Mouse (Mus musculus) heart, adult 9 months (tissue): ENCODE data around the gene Zfp692.
"Not testable (repeated sequence)": the region's sequence is repeated elsewhere in the genome, so short reads cannot be mapped to it uniquely, and the experiment has no call there.

Source experiments
- DNase-seq, 2 experiments: peaks; one replicate each; pipeline ENCODE4 v3.0.0; 2022; ENCODE audit warnings: low spot score in 2 of 2

The Zfp692 gene

DNA sequence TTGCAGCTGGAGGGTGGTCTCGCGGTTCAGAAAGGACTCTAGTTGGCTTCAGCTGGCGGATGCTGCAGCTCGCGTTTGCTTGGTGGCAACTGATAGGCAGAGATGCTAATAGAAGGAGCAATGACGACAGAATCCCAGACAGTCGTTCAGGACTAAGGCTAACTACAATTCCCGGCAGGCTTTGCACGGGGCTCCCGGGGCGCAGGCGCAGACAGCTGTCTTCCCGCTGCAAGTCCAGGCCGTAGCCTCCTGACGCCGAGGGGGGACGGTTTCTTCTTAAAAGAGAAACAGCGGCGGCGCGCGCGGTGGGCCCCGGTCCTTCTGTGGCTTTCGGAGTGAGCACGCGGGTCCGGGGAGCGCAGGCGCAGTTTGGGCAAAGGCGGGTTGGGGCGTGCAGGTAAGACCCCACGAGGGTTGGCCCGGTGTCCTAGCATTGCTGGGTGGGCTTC lies at the start of gene Zfp692:
TSS of gene Zfp692 (plus strand) at position 210 of the 449 bp plus-strand sequence.
- peak; percentile 93 to 94 for DNase-seq

- no peak for DNase-seq
These were observed 49.1 kb upstream of the Zfp692 start for GRCm38 (mm10) chr11:58257816-58258215.

DNA sequence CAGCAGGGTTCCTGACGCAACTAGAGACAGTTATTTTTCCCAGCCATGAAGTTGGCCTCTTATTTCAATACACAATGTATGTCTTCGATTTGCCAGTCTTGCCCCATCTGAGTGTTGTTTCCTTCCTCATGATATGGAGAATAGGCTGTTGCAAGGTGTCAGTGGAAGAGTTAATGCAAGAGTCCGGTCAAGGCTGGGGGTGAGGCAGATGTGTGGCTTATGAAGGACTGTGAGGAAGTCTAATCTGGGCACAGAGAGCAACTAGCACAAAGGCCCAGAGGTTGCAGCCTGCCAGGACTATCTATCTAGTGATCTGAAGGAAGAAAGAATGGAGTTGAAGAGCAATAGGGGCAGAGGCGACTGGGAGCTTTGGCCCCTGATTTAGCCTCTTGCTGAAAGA lies 46.7 kb upstream of the Zfp692 start:
- DNase-seq: no peak

GRCm38 (mm10) chr11:58261826-58262225 lies 45.0 kb upstream of the Zfp692 start:
- DNase-seq: no peak

DNA sequence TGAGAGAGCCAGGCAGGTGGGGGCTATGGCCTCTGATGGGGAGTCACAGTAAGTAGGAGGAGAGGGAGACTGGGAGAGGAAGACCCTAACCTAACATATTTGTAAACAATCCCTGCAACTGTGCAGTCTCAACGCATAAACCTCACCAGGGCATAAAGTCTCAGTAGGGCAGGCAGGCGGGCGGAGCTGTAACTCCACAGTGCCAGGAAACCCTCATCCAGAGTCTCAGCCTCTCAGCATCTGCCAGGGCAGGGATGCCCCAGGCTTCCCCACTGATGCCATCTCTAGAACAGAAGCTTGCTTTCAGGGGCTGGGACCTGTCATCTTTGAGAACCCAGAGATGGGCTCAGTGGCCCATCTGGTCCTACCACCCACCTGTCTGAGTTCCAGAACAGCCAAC lies 44.5 kb upstream of the Zfp692 start:
- DNase-seq: no peak

- DNase-seq: no peak
These were observed 43.4 kb upstream of the Zfp692 start for GRCm38 (mm10) chr11:58263516-58263915.

GRCm38 (mm10) chr11:58264546-58264945 lies 42.3 kb upstream of the Zfp692 start:
- no peak for DNase-seq

DNA sequence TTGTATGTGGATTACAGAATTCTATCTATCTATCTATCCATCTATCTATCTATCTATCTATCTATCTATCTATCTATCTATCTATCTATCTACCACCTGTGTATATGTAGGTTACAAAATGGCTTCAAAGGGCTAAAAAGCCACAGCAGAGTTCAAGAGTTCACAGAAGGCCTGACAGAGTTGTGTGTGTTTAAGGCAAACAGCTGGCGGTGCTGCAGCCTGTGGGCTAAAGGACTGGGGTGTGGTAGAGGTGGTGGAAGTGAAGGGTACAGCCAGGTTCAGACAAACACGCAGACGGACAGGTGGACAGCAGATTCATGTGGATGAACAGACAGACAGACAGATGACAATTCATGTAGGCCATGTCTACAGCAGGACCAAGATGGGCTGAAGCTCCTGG lies 38.6 kb upstream of the Zfp692 start:
- no peak for DNase-seq

DNA sequence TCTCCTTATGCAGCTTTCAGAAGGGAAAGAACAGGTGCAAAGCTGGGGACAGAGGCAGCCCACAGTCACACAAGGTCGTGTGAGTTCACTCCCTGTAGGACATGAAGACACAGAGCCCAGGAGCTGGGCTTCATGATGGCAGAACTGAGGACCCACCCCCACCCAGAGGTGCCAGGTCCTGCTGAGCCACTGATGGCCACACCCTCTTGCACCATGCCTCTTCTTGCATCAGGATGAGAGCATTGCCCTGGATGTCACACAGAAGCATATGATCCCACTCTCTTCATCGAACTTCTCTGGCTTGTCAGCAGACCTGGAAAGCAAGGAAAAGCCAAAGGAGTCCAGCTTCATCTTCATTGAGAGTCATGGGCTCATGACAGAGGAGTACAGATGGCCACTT lies 32.3 kb upstream of the Zfp692 start, which contains the start of gene 4930438A08Rik:
TSS of gene 4930438A08Rik (plus strand) at position 228 of the 400 bp plus-strand sequence.
- no peak for DNase-seq

GRCm38 (mm10) chr11:58275756-58276155 lies 31.1 kb upstream of the Zfp692 start:
- DNase-seq: no peak

- DNase-seq: no peak
These were observed 24.8 kb upstream of the Zfp692 start for GRCm38 (mm10) chr11:58281970-58282496.

DNA sequence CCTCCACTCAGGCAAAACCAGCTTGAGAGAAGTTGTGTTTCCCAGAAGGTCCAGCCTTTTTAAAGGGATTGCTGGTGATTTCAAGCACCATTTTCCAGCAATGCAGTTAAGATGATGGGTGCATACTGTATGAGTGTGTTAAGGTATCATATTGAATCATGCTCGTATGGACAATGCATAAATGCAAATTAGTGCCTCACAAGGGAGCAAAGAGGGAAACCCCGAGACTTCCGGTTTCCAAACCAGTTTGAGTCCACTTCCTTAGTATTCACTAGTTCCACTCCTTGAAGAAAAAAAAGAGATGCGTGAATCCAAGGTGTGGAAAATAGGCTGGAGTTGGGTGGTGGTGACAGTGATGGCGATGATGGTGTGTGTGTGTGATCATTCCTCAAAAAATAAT lies 24.4 kb upstream of the Zfp692 start:
- no peak for DNase-seq

GRCm38 (mm10) chr11:58289992-58290682 lies 16.7 kb upstream of the Zfp692 start:
- no peak for DNase-seq

DNA sequence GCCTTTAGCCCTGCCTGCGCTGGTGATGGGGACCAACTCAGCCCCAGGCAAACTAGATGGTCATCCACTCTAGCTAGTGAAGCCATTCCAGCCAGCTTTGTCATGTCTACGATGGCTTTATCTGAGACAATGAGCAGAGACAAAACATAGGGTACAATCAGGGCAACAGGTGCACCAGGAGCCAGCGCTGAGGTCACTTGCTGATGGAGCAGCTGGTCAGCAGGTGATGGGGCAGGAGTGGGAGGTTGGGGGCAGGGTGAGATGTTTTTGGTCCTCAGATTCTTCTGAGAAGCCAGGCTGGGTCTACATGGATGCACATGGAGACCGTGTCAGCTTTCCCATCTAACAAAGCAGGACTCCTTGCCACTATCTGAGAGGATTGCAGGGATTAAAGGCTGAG lies 16.1 kb upstream of the Zfp692 start:
- DNase-seq: no peak

DNA sequence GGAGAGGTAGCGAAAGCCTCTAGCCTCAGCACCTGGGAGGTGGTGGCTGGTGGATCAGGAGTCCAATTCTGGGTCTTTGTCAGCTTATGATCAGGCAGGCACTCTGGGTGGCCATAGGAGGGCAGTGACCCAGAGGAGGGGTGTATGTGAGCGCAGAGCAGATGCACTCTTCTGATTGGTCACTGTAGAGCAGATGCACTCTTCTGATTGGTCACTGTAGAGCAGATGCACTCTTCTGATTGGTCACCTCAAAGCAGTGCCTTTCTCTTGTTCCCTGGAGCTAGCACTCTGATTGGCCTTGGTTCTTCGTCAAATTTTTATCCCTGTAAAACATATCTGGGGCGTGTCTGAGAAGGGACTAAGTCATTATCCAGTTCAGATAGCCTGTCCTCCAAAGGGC lies 14.1 kb upstream of the Zfp692 start:
- no peak for DNase-seq

DNA sequence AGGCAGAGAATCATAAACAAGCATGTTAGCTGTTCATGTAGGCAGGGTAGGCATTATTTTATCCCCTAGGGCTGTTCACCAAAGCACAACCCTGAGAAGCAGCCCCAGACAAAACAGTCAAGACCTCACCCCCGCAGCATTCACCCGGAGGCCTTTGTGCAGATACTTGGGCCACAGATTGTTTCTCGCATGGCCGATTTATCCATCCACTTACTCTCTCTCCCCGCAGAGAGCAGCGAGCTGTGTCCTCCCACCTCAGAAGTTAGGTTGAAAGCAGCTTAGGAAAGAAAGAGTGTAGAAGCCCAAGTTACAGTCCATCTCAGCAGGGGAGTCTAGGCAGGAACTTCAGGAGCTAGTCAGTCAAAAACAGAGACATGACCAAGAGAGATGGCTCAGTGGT lies 9.5 kb upstream of the Zfp692 start:
- DNase-seq: no peak

DNA sequence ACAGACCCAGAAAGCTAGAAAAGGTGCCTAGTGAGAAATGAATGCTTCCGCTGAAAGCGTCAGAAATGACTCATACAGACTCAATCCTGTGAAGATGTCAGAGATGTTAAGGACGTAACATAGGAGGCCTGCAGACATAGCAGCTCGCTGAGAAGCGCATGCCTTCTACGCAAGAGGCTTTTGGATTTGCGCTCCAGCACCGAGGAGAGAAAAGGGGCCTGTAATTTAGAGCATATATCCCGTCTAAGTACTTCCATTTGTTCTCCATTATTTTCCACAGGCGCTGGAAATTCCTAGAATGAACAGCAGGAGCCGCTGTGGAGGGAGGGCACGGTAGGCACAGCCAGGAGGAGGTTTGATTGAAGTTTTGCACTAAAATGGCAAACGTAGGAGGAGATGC lies 5.8 kb upstream of the Zfp692 start:
- DNase-seq: peak; percentile 60 to 64

DNA sequence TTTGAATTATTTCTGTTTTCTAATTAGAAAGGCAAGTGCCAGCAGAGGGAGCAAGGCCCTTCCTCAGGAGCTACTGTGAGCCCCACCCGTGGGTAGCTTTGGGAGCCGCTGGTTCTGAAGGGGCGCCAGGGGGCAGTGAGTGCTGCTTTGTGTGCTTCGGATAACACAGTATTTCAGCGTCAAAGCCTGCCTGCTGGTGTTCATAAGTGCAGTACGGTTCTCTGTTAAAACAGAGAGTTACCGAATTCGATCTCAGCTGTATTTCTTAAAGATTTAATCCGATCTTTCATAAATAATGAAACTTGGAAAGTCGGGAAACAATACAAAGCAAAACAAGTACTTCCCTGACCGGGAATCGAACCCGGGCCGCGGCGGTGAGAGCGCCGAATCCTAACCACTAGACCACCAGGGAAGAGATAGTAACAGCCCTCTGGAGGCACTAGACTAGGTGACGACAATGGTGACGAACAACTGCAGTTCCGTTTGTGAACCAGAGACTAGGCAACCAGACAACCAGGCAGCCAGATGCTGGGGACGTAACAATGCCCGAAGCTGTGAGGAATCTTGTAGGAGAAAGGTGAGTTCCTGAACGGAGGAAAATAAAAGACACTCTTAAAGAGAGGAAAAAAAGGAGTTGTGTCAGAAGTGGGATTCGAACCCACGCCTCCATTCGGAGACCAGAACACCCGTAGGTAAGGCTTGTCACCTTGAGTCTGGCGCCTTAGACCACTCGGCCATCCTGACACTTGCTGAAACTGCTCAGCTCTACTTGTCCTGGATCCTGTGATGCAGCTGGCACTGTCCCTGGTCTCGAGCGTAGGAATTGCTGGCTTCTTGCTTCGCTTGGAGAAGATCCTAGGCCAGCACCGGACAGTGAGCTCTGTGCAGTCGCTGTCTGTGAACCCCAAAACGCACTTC lies 4.8 kb upstream of the Zfp692 start:
- DNase-seq: peak; percentile 94 to 98

DNA sequence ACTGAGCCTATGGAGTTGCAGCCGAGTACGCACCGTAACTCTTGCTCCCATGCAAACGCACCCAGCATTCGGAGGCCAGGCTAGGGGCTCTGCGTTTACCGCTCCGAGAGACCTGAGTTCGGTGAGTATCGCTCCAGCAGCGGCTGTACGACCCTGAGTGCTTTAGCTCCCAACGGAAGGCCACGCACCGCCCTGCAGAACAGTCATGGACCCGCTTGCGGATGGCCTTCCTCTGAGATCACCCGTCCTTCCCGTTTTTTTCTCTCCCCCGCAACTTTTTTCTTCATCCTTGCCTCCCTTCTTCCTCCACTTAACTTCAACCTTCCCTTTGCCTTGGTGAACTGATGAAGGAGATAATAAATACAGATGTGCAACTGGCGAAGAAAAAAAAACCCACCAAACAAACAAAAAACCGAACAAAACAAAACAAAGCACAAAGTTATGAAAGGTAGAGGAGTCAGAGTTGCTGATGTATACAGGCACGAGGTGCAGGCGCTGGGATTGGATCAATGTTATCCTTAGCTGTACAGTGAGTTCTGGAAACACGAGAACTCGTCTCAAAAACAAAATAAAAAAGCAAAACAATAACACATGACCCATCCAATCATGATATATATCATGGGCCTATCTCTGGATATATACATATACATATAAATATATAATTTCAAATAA lies 4.0 kb upstream of the Zfp692 start:
- DNase-seq: no peak

DNA sequence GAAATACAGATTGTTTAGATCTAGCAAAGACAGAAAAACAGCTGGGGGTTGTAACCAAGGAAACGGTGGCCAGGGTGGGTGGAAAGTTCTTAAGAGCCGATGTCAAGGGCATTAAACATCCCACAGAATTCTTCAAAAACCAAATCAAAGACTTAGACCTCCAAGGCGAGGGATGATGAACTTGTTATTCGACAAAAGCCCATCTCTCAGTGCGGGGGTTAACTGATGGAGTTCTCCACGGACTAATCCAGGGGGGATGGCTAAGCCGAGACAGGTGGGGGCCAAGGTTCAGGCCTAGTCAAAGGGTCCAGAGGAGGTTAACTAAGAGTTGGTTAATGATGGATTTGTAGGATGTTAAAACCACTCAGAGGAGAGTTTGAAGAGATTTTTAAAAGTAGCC lies 3.3 kb upstream of the Zfp692 start:
- DNase-seq: no peak

- DNase-seq: not testable (repeated sequence)
These were observed 1.6 kb upstream of the Zfp692 start for GRCm38 (mm10) chr11:58305299-58305698.
